Mouse (Mus musculus): ENCODE measurements at regions not wholly inside any gene's neighbourhood (a gene's known extent, or its start where the extent isn't known, plus 50 kb on each side); places are given as distances from the start of the nearest gene placed in this dataset.

DNA sequence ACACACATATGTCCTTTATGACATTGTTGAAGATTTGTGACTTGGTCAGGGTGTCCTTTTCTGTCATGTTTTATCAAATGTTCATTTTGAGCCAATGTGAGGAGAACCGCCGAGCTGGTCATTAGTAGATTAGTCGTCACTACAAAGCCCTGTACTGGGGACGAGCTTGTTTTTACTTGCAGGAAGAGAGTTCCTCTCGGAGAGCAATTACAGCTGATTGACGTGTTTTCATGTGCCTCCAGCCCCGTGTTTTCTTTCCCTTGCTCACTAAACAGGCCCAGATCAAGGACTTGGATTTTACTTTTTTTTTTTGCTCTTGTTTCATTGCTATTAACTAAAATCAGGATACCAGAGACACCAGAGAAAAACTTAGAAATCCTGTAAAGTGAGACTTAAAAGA, 307.1 kb upstream of the Pkn2 start:
- DNase-seq (ENCODE audit: low spot score), result no peak

DNA sequence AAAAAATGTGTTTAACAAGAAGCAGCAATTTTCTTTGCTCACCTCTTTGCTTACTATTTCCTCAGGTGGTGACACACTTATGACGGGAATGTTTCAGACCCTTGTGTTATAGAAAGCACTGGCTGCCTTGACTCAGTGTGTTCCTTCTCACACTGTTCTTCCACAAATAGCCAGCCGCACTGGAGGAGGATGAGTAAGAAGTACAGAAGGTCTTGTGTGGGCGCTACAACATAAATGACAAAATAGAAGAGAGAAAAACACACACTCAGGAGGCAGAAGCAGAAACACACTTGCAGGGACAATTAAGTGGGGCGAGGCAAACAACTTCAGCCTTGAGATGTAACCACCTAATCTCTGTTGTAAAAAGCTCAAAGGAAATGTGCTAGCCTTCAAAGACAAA, 292.2 kb upstream of the Pkn2 start:
- DNase-seq (ENCODE audit: low spot score), result peak; percentile 12

DNA sequence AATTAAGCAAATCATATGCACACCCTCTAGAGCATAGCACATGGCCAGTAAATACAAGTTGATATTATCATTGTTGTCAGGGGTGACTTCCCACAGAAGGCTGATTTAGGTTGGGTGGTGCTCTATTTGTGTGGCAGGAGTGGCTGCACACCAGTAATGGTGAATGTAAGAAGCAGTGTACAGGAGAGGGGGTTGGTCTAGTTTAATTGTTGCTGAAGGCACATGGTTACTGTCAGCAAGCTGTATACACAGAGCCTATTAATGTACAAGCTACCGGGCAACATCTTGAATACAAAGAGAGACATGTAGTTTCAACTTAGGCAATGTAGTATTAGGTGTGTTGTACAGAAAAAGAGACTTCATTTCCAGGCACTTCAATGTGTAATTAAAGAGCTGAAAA, 280.6 kb upstream of the Pkn2 start:
- no peak for DNase-seq (ENCODE audit: low spot score)

DNA sequence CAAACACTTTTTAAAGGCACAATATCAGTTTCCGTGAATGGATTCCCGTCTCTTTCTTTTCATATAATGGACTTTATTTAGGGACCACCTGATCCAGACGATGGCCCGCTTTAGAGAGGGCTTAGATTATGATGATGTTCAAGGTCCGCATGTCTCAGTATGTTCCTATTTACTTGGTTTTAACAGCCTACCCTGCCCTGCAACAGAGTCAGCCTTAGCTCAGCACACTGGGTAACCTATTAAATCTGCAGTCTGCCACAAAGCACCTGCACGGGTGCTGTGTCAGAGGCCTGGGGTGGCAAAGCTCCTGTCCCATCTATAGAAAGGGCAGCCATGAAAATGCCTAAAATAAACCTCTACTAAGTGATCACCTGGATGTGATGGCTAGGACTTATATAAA, 280.2 kb upstream of the Pkn2 start:
- no peak for DNase-seq (ENCODE audit: low spot score)

DNA sequence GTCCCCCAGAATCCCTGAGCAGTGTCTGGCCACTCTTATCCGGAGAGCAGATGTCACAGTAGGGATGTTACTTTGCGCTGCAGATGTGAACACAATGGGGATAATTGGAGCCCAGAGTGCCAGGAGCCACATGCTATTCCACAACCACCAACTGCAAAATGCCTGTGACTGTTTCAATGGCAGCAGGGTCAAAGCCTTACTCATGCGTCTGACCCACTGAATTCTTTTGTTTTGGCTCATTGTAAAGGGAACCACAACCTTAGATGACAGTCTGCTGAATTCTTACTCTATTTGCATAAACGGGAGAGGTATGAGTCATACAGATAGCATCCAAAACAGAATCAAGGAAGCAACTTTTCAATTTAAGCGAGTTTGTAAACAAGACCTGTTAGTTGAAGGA, 276.8 kb upstream of the Pkn2 start:
- DNase-seq (ENCODE audit: low spot score), result no peak

DNA sequence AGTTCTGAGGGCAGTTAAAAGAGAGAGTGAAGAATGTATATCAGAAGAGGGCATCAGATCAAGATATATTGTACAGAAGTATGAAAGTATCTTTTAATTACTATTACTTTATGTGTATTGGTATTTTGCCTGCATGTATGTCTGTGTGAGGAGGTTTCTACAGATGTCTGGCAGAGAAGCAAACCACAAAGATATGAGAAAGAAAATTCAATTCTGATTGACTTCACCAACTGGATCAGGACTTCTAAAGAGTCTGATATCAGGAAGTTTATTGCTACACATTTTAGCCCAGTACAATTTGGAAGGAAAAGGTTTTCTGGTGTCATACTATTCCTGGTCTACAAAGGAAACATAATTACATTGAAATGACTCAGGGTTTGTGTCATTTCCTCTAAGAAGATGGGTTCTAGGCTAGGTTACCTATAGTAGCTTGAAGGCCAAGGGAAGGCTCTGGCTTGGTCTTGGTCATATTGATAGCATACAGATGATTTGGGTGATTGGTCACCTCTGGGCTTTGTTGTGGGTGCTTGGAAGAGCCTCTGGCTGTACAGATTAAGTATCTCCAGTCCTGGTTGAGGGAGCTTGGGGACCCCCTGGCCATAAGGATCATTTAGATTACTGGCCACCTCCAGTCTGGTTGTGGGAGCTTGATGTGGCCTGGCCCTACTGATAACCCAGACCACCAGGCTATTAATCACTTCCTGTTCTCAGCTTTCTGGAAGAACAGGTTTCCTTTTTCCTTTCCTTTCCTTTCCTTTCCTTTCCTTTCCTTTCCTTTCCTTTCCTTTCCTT, 275.1 kb upstream of the Pkn2 start:
- DNase-seq (ENCODE audit: low spot score), result no peak

DNA sequence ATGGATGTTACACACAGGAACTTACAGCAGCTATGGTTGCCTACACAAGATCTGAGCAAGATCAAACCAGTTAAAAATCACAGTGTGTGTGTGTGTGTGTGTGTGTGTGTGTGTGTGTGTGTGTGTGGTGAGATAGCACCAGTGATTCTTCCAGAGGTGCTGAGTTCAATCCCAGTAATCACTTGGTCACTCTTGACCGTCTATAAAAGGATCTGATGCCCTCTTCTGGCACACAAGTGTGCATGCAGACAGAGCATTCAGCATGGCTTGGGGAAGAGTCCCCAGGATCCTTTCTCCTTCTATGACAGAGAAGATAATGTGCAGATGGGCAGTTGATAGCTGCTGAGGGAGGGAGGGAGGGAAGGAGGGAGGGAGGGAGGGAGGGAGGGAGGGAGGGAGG, 274.4 kb upstream of the Pkn2 start:
- DNase-seq (ENCODE audit: low spot score), result no peak

DNA sequence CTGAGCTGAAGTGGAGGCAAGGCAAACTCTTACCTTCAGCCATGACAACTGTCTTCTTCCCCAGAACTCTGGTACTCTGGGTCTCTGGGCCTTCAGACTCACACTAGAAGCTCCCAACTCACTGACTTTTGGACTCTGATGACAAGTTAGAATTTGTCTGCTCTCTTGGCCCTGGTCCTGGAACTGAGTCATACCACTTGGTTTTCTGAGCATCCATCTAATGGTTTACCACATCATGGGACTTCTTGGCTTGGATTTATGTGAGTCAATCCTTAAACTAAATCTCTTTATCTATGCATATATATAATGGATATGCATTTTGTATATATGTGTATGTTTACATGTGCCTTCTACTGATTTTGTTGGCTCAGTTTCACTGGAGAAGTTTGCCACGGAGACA, 273.8 kb upstream of the Pkn2 start:
- DNase-seq (ENCODE audit: low spot score), result no peak

DNA sequence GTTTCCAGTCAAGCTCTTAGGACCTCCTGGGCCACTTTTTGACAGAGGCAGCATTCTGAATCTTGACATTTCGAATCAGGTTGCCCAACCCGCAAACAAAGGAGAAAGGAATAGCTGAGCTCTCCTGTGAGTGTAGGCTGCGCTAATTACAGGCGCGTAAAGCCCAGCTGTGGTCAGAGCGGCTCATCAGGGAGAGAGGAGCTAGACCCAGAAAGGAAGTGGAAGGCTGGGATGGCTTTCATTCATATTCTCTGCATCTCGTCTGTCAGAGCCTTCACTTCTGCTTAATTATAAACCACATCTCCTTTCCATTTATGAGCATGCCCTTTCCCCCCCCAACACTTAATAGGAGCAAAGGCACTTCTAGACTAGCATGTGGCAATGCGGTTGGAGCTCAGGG, 265.7 kb upstream of the Pkn2 start:
- no peak for DNase-seq (ENCODE audit: low spot score)

DNA sequence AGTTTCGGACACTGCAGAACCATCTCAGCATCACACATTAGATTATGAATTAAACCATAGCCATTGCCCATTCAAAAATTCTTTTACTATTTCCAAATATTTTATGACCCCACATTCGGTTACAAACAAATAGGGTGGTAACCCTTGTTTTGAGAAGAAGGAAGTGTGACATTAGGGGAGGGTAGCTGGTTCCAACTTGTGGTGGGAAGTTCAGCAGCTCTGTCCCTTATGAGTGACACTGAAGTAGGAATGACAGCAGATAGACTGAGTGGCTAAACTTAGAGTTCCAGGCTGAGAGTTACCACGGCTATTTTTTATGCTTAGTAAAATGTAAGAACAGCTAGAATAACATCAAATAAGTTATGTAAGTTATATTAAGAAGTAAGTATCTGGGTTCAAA, 257.1 kb upstream of the Pkn2 start:
- no peak for DNase-seq (ENCODE audit: low spot score)

DNA sequence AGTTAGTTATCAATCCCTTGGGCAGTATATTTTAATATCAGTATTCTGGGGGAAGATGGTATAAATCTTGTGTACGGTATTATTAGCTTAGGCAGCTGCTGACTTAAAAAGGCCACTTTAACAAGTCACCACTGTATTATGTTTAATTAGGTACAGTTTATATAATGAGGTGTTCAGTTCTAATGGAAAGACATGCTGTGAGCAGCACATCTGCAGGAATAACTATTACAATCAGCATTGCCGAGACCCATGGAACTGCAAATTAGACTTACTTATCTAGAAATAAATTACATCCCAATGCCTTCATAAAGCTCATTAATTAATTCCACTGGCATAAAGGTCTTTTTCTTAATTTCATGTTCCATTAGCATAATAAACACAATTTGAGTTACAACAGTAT, 252.7 kb upstream of the Pkn2 start:
- DNase-seq (ENCODE audit: low spot score), result no peak

DNA sequence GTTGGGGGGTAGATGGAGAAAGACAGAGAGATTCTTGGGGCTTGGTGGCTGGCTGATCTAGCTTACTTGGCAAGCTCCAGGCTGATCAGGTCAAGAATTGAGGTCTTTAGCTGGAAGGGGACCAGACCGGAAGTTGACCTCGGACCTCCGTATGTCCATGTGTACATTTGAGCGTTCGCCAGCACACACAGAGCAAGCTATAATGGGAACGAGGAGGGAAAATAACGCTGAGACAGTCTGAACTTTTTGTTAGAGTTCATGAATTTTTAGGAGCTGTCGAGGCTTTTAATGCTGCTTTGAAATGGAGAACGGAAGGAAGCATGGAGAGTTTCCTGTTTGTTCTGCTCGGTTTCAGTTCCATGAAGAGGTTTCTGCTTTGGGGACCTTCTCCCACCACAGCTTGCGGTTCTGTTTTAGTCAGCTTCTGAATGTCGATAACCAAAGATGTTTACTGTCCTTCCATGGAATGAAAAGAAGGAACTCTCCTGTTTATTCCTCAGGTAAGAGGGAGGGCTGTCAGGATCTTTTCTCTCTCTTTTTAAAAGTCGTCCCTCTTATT, 226.0 kb upstream of the Pkn2 start:
- no peak for DNase-seq (ENCODE audit: low spot score)

DNA sequence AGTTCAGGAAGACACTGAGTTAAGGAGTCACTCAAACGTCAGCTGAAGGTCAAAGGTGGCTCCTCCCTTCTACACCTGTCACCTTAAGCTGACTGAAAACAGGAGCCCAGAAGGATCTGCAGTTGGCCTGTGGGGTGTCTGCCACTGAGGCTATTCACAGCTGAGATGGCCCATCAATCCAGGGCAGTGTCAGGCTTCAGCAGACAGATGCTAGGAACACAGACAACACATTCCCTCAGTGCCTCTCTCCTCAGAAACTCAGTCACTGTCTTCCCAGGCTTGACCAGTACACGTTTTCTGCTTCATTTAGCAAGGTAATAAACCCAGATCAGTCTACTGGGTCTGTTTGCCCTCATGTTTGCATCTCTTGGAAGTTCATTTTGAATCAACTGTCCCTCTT, 222.9 kb upstream of the Pkn2 start:
- DNase-seq (ENCODE audit: low spot score), result no peak

DNA sequence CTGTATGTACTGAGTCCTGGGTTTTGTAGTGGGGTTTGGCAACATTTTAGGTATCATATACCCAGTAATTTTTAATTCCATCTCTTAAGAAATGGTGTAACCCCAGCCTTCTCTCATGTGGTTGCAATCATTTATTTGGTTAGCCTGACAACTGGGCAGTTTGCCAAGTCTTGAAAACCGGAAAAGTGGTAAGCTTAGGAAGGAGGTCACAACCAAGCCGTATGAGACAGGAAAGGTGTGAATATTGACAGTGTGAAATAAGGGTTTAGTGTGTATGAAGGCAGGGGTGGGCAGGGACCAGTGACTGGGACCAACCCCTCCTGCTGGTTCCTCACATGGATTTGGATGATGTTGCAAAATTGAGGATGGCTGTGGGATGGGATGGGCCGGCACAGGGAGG, 221.5 kb upstream of the Pkn2 start:
- no peak for DNase-seq (ENCODE audit: low spot score)

DNA sequence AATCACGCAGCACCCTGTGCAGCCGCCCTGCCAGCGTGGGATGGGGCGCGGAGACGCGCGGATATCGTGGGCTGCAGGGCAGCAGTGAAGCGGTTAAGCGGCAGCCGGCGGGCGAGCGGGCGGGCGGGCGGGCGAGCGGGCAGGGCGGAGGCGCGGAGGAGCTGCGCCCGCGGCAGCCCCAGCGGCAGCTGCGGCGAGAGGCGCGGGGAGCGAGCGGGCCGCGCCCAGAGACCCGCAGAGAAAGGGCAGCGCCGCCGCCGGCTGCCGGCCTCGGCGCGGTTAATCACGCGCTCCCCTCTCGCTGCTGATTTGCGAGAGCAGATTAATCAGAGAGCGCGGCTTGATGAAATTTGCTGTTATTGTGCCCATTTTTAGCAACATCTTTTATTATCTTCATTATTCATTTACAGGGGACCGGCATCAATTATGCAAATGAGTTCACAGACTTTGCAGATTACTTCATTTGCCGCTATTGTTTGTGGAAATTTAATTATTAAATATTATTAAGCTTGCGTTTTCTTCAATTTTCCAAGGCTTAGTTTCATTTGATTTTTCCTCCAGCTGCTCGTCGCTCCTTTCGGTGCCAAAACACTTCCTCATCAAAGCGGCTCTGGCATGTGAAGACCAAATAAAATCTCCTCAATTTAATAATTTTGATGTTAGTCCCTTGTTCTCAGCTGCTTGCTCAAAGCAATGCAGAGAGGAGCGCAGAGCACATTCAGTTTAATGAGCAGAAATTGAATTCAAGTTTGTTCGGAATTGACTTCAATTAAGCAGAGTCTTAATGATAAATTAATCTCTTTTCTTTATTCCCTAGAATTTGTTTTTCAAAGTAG, 219.2 kb upstream of the Pkn2 start:
- DNase-seq (ENCODE audit: low spot score), result no peak

DNA sequence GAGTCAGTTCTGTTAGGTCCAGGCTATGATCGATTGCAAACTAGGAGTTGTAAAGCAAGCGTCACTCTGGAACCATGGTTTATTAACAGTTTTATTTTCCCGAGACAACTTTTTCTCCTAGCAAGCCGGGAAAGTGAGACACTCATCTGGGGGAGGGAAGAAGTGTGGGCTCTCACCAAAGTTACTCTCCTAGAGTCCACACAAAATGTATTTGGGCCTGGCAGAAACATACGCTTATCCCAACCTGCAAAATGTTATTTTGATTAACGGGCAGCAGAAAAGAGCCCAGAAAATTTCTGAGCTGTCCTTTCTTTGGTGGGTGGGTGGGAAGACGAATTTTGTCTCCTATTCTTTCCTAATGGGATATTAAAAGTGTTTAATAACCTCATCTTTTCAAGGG, 218.4 kb upstream of the Pkn2 start:
- DNase-seq (ENCODE audit: low spot score), result no peak

DNA sequence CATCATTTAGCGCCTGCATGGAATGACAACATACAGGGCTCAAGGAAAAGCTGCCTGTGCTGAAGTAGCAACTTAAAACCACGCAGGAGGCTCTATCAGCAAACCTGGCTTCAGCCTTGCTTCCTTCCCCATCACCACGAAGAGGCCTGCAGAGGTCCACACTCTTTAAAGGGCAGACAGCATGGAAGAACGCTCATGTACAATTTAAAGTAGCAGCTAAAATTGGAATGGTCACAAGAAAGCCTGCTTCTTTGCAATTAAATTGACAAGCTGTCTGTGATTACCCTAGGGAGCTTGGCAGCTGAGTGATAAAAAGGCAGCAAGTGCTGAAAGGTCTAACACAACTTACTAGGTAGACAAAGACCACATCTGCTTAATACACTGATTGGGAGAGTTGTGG, 210.4 kb upstream of the Pkn2 start:
- no peak for DNase-seq (ENCODE audit: low spot score)

DNA sequence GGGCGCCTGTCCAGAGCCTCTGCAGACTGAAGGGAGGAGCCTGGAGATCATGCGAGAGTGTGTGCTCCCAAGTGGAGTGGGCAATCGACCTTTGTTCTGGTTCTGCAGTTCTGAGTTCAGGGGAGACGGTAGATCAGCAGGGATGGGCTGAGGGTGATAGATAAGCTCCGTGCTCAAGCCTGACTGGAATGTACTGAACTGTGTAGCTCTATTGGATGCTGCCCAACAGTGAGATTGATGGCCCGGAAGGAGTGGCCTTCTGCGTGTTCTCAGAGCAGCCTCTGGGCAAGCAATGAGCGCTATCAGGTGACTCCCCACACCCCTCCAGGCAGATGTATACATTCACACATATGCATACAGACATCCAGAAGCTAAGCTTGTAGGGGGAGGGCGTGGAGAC, 209.1 kb upstream of the Pkn2 start:
- no peak for DNase-seq (ENCODE audit: low spot score)

DNA sequence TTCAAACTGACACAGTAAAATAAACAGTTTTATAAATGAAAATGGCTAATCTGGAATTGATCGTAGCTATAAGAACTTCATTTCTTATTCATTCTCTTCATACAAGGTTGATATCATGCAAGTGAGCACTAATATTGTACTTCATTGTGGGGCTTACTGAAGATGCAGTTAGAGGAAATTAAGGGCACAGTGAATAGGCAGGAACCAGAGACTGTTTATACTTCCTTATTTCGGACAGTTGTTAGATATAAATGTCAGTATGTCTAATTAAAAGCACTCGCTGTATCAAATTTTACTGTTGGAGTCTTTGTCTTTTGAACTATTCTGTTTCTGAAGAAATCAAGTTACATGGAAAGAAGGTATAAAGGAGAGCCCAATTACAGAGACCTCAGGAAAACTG, 208.5 kb upstream of the Pkn2 start:
- DNase-seq (ENCODE audit: low spot score), result no peak

DNA sequence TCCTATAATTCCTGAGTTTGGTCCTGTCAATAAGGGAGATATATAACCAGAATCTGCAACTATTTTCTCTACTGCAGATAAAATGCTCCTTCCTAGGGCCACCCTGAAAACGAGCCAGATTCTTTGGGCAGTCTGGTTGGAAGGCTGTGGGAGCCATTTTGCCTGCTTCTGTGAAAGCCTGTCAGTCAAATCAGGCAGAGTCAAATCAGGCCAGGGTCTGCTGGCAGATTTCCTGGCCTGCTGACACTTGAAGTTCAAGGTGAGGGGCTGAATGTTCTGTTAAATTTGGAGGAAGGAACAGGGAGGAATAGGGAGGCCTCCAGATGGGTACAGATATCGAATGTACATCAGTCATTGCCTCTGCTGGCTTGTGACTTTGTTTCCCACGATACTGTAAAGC, 206.0 kb upstream of the Pkn2 start:
- DNase-seq (ENCODE audit: low spot score), result no peak

DNA sequence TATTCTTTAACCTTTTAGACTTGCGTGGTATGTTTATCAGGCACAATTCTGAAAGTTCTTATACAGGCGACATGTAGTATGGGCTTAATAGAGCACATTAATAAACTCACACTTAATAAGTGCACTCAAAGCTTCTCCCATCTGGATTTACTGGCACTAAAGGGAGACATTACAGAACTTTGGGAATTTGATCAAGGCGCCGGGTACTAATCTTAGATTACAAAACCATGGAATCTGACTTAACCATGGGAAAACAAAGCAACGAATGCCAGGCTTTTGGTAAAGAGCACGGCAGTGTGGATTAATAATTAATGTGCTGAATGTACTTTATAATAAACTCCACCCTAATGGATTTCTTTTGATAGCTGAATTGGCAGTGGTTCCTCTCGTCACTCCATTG, 196.5 kb upstream of the Pkn2 start:
- no peak for DNase-seq (ENCODE audit: low spot score)

DNA sequence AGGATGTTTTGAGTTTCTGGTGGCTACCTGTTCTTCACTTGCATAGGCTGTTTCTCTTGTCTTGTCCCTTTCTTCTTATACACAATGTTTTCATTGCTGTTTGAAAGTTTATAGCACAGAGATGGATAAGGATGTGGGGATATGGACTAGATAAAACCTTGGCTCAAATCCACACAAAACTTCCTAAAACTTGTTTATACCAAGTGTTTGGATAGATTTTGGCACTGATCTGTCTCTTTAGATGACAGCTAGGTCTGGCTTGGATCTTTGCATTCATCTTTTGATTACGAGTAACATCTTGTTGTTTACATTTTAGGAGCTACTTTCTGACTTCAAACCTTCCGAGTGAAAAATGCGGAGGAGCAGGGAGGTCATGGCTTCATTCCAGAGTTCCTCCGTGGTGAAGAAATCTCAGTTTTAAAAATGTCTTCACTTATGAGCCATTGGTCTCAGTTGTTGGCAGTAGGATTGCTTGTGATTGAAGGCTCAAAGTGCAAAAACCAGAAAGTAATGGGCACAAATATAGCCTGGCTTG, 190.1 kb upstream of the Pkn2 start:
- DNase-seq (ENCODE audit: low spot score), result no peak

DNA sequence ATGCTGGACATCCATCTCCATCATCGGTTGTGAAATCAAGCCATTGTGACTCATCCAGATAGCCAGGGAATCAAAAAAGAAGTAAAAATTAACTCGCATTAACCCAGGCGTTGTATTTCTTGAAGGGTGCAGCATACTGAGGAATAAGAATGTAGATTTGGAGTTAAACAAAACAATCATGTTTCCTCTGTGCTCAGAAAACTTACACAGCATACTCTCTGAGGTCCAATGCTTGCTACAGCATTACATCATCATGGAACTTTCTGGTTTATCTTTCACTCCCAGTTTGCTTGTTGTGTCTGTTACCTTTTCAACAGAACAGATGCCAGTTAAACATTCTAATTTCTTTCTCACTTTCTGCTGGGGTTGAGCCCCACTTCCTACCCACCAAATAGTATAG, 173.1 kb upstream of the Pkn2 start:
- no peak for DNase-seq (ENCODE audit: low spot score)

Measured in layer of hippocampus, adult 11-12 months (tissue).